Mouse (Mus musculus) neural tube, embryonic 12.5 days (tissue): ENCODE data around the gene Rbm7. TPM values are rescaled to one million over a fixed set of nuclear protein-coding genes. Genes with fewer than 3 reads are reported as not detected.
A peak's percentile ranks its signal among the peaks of the same experiment; 100 is the strongest.

Experiments used
- ATAC-seq: fragments of 200-750 bp; cut with Nextera tagmentation; 2 replicates; pipeline ENCODE4 v1.8.0; 2017; ENCODE audit warnings: low read depth, mild to moderate bottlenecking, moderate TSS enrichment, moderate library complexity; ENCODE audit not compliant: low FRiP score
- H3K27ac ChIP-seq: fragments of 300-500 bp; sonication (generic); 2 replicates; pipeline ENCODE4 v1.5.1; 2016
- H3K27me3 ChIP-seq: fragments of 300-500 bp; sonication (generic); replicated peaks from 2 replicates; pipeline ENCODE4 v1.6.1; 2016; ENCODE audit warnings: mild to moderate bottlenecking
- H3K36me3 ChIP-seq: fragments of 300-500 bp; sonication (generic); 2 replicates; pipeline ENCODE4 v1.6.1; 2016; ENCODE audit warnings: mild to moderate bottlenecking
- H3K4me1 ChIP-seq: fragments of 300-500 bp; sonication (generic); 2 replicates; pipeline ENCODE4 v1.6.1; 2016
- H3K4me2 ChIP-seq: fragments of 300-500 bp; sonication (generic); replicated peaks from 2 replicates; pipeline ENCODE4 v1.6.1; 2016; ENCODE audit warnings: mild to moderate bottlenecking
- H3K4me3 ChIP-seq: fragments of 300-500 bp; sonication (generic); 2 replicates; pipeline ENCODE4 v1.5.1; 2016
- H3K9ac ChIP-seq: fragments of 300-500 bp; sonication (generic); 2 replicates; pipeline ENCODE4 v1.6.1; 2016; ENCODE audit warnings: mild to moderate bottlenecking
- H3K9me3 ChIP-seq: fragments of 300-500 bp; sonication (generic); 2 replicates; pipeline ENCODE4 v1.6.1; 2016; ENCODE audit warnings: mild to moderate bottlenecking
- WGBS: fragments of 180-500 bp; shearing (Covaris S2); methylation state at CpG from one replicate; pipeline ENCODE4 v1.1.7; 2016; 5-methylcytosine and 5-hydroxymethylcytosine counted together
- polyA plus RNA-seq: library from polyadenylated mRNA; unstranded; fragments of >200 nt; fragmentation: Nextera tagmentation; extraction: Ambion mirVana; gene quantifications from 2 replicates; pipeline ENCODE4 v1.2.1, GENCODE M21; 2016

Rbm7 gene
- polyA plus RNA-seq, 1 experiment from 2014 or later: 97.7 TPM

GRCm38 (mm10) chr9:48516615-48517371 lies 21.7 kb upstream of the Rbm7 start:
- ATAC-seq: no peak
- Histone ChIP-seq H3K9ac (no peak overlapping the region), H3K4me1 (no peaks in the 10 kb centered on the region), H3K9me3 (no peaks in the 10 kb centered on the region), H3K36me3 (no peaks in the 10 kb centered on the region), H3K4me3 (no peak overlapping the region), H3K4me2 (peak overlapping the region; percentile 35), H3K27me3 (no peaks in the 10 kb centered on the region), H3K27ac (no peak overlapping the region)
- WGBS: 58% methylated on average over 11 of the region's 11 CpGs

- 81% methylated on average over 1 of the region's 1 CpGs for WGBS
- Histone ChIP-seq H3K9me3 (no peaks in the 10 kb centered on the region), H3K4me2 (no peak overlapping the region), H3K27ac (no peak overlapping the region), H3K27me3 (no peaks in the 10 kb centered on the region), H3K36me3 (no peaks in the 10 kb centered on the region), H3K4me3 (no peak overlapping the region), H3K4me1 (no peaks in the 10 kb centered on the region), H3K9ac (no peak overlapping the region)
- no peak for ATAC-seq
Measured at GRCm38 (mm10) chr9:48515332-48515731, 20.2 kb upstream of the Rbm7 start.

- no peak overlapping the region for H3K4me3 ChIP-seq
- H3K9ac ChIP-seq: no peak overlapping the region
- no peaks in the 10 kb centered on the region for H3K4me1 ChIP-seq
- H3K27me3 ChIP-seq: no peaks in the 10 kb centered on the region
- H3K9me3 ChIP-seq: no peaks in the 10 kb centered on the region
- H3K27ac ChIP-seq: no peak overlapping the region
- 91% methylated on average over 5 of the region's 5 CpGs for WGBS
- H3K36me3 ChIP-seq: no peaks in the 10 kb centered on the region
- no peak for ATAC-seq
- H3K4me2 ChIP-seq: no peak overlapping the region
Measured at GRCm38 (mm10) chr9:48510134-48510533, 15.0 kb upstream of the Rbm7 start.

GRCm38 (mm10) chr9:48504741-48505365 lies 9.8 kb upstream of the Rbm7 start:
- Histone ChIP-seq H3K9ac (no peak overlapping the region), H3K27me3 (no peaks in the 10 kb centered on the region), H3K27ac (no peak overlapping the region), H3K36me3 (no peaks in the 10 kb centered on the region), H3K9me3 (no peaks in the 10 kb centered on the region), H3K4me2 (no peak overlapping the region), H3K4me1 (no peaks in the 10 kb centered on the region), H3K4me3 (no peak overlapping the region)
- 75% methylated on average over 8 of the region's 8 CpGs for WGBS
- no peak for ATAC-seq

- Histone ChIP-seq H3K9ac (no peak overlapping the region), H3K9me3 (no peaks in the 10 kb centered on the region), H3K27ac (no peak overlapping the region), H3K36me3 (no peaks in the 10 kb centered on the region), H3K4me1 (no peaks in the 10 kb centered on the region), H3K4me3 (no peak overlapping the region), H3K4me2 (no peak overlapping the region), H3K27me3 (no peaks in the 10 kb centered on the region)
- 66% methylated on average over 2 of the region's 2 CpGs for WGBS
- no peak for ATAC-seq
Measured at GRCm38 (mm10) chr9:48503001-48503400, 7.9 kb upstream of the Rbm7 start.

GRCm38 (mm10) chr9:48501192-48501591 lies 6.1 kb upstream of the Rbm7 start:
- Histone ChIP-seq H3K9ac (no peak overlapping the region), H3K36me3 (no peaks in the 10 kb centered on the region), H3K4me1 (peaks cover 1% of the 10 kb centered on the region; the same call in 1 of the 2 replicates), H3K27ac (no peak overlapping the region), H3K4me3 (no peak overlapping the region), H3K27me3 (no peaks in the 10 kb centered on the region), H3K4me2 (no peak overlapping the region), H3K9me3 (no peaks in the 10 kb centered on the region)
- WGBS: 84% methylated on average over 7 of the region's 7 CpGs
- no peak for ATAC-seq

GRCm38 (mm10) chr9:48495548-48495932 lies 441 bp upstream of the Rbm7 start:
- Histone ChIP-seq H3K4me1 (peaks cover 15% of the 10 kb centered on the region), H3K4me3 (peak overlapping the region; percentile 85), H3K9me3 (no peaks in the 10 kb centered on the region), H3K4me2 (peak overlapping the region; percentile 87), H3K9ac (peak overlapping the region; percentile 88), H3K27ac (peak overlapping the region; percentile 89), H3K27me3 (no peaks in the 10 kb centered on the region), H3K36me3 (peaks cover 22% of the 10 kb centered on the region)
- 4% methylated on average over 34 of the region's 34 CpGs for WGBS
- peak; percentile 75 for ATAC-seq

- H3K4me3 ChIP-seq: peak overlapping the region; percentile 18
- peak overlapping the region; percentile 94 for H3K4me2 ChIP-seq
- 39% methylated on average over 20 of the region's 20 CpGs for WGBS
- peaks cover 11% of the 10 kb centered on the region for H3K4me1 ChIP-seq
- H3K27ac ChIP-seq: no peak overlapping the region
- no peaks in the 10 kb centered on the region for H3K27me3 ChIP-seq
- H3K36me3 ChIP-seq: peaks cover 8% of the 10 kb centered on the region
- no peak for ATAC-seq
- H3K9ac ChIP-seq: peak overlapping the region; percentile 5; the same call in 1 of the 2 replicates
- H3K9me3 ChIP-seq: no peaks in the 10 kb centered on the region
Measured at GRCm38 (mm10) chr9:48481214-48482134, 13.6 kb downstream of the Rbm7 start.

GRCm38 (mm10) chr9:48480411-48481213 lies 14.5 kb downstream of the Rbm7 start, which contains the start of gene Rexo2:
TSS of gene Rexo2 (minus strand) at chr9:48480623.
- H3K27me3 ChIP-seq: no peaks in the 10 kb centered on the region
- ATAC-seq: peak; percentile 99
- peak within 1 kb of the TSS; percentile 72 for H3K9ac ChIP-seq
- 1% methylated on average over 49 of the region's 49 CpGs for WGBS
- H3K4me3 ChIP-seq: peak within 1 kb of the TSS; percentile 87
- H3K27ac ChIP-seq: no peak within 1 kb of the TSS
- H3K36me3 ChIP-seq: peaks cover 6% of the 10 kb centered on the region
- H3K4me1 ChIP-seq: peaks cover 11% of the 10 kb centered on the region
- H3K9me3 ChIP-seq: no peaks in the 10 kb centered on the region
- peak within 1 kb of the TSS; percentile 94 for H3K4me2 ChIP-seq

GRCm38 (mm10) chr9:48479838-48480410 lies 15.2 kb downstream of the Rbm7 start:
- Histone ChIP-seq H3K27ac (no peak overlapping the region), H3K27me3 (no peaks in the 10 kb centered on the region), H3K9ac (peak overlapping the region; percentile 72), H3K9me3 (no peaks in the 10 kb centered on the region), H3K4me1 (peaks cover 11% of the 10 kb centered on the region), H3K4me3 (peak overlapping the region; percentile 87), H3K36me3 (peaks cover 7% of the 10 kb centered on the region), H3K4me2 (peak overlapping the region; percentile 94)
- WGBS: 7% methylated on average over 25 of the region's 25 CpGs
- peak; percentile 78 for ATAC-seq

- no peaks in the 10 kb centered on the region for H3K9me3 ChIP-seq
- H3K36me3 ChIP-seq: peaks cover 13% of the 10 kb centered on the region; the same call in 1 of the 2 replicates
- ATAC-seq: no peak
- H3K4me2 ChIP-seq: no peak overlapping the region
- no peak overlapping the region for H3K9ac ChIP-seq
- H3K27ac ChIP-seq: no peak overlapping the region
- no peak overlapping the region for H3K4me3 ChIP-seq
- peaks cover 11% of the 10 kb centered on the region for H3K4me1 ChIP-seq
- H3K27me3 ChIP-seq: no peaks in the 10 kb centered on the region
- WGBS: 93% methylated on average over 4 of the region's 4 CpGs
Measured at GRCm38 (mm10) chr9:48478808-48479207, 16.3 kb downstream of the Rbm7 start.
